Mouse (Mus musculus): Measurements from ENCODE around the gene Cfap36. TPM values are rescaled to one million over a fixed set of nuclear protein-coding genes. Genes with fewer than 3 reads are reported as not detected.

Gene Cfap36
- total and polyA plus RNA-seq, 3 experiments: 26.5 to 38.7 (median 38.2) TPM

GRCm38 (mm10) chr11:29245988-29246387 is 1.2 kb downstream of the Cfap36 start:
- Histone ChIP-seq H3K36me3 (replicated peaks in 1 of 2; ENCODE audit: control insufficient read depth in 1 of 2, insufficient read depth in 1 of 2, low read length in 1 of 2) (peaks cover 12 to 32% of the 10 kb centered on the region in 2 experiments), H3K9me3 (replicated peaks; ENCODE audit: low read length) (no peaks in the 10 kb centered on the region), H3K4me2 (ENCODE audit: insufficient read depth, low read depth, poor library complexity, severe bottlenecking) (peak overlapping the region; percentile 71), H3K27me3 (replicated peaks) (no peaks in the 10 kb centered on the region), H3K27ac (ENCODE audit: insufficient read depth, low read depth) (no peak overlapping the region), H3K4me1 (ENCODE audit: control insufficient read depth in 1 of 2, insufficient read depth in 2 of 2) (peaks cover 2 to 19% of the 10 kb centered on the region in 2 experiments; a peak in 3 of 4 replicates), H3K9ac (ENCODE audit: insufficient read depth, low read depth) (peak overlapping the region; percentile 56; the same call in 1 of the 2 replicates), H3K4me3 (replicated peaks in 1 of 3; ENCODE audit: low read depth in 2 of 3, low read length in 2 of 3, poor library complexity in 1 of 3) (peak overlapping the region; percentile 70 to 79 (median 74)), H3K79me2 (replicated peaks; ENCODE audit: control insufficient read depth, extremely low read depth, insufficient read depth, poor library complexity, severe bottlenecking) (peaks cover 5% of the 10 kb centered on the region; the same call in 1 of the 2 replicates)
- dilution Hi-C loops (cut with MboI; ENCODE audit: extremely low pct_ligation_motif_present, extremely low pct_unique_long_range_greater_than_20kb, low sequenced_read_pairs): no loop called here
- no peak for TF ChIP-seq BHLHE40 (IDR thresholded peaks at IDR 0.05; ENCODE audit: low read depth, low read length)
- 0 out of 2 replicates have a peak, but pooled peaks have one; percentile 17 for TF ChIP-seq MXI1 (IDR thresholded peaks at IDR 0.05; ENCODE audit: low read depth, low read length)
- 0 out of 2 replicates have a peak, but pooled peaks have one; percentile 15 for TF ChIP-seq CHD1 (IDR thresholded peaks at IDR 0.05; ENCODE audit: low read depth, low read length)
- no peak for TF ChIP-seq E2F4 (IDR thresholded peaks at IDR 0.05; ENCODE audit: insufficient replicate concordance, low read depth, low read length)
- in situ Hi-C loops (cut with MboI; ENCODE audit: low pct_ligation_motif_present, low pct_unique_long_range_greater_than_20kb, low sequenced_read_pairs): no loop called here
- DNase-seq (ENCODE audit: extremely low read depth): no peak

- H3K4me1 ChIP-seq (ENCODE audit: control insufficient read depth in 1 of 2, insufficient read depth in 2 of 2): peaks cover 0 to 14% of the 10 kb centered on the region in 2 experiments; a peak in 2 of 4 replicates
- peaks cover 12 to 41% of the 10 kb centered on the region in 2 experiments for H3K36me3 ChIP-seq (replicated peaks in 1 of 2; ENCODE audit: control insufficient read depth in 1 of 2, insufficient read depth in 1 of 2, low read length in 1 of 2)
- no peak overlapping the region for H3K4me2 ChIP-seq (ENCODE audit: insufficient read depth, low read depth, poor library complexity, severe bottlenecking)
- peaks cover 5% of the 10 kb centered on the region; the same call in 1 of the 2 replicates for H3K79me2 ChIP-seq (replicated peaks; ENCODE audit: control insufficient read depth, extremely low read depth, insufficient read depth, poor library complexity, severe bottlenecking)
- in situ Hi-C loops (cut with MboI; ENCODE audit: low pct_ligation_motif_present, low pct_unique_long_range_greater_than_20kb, low sequenced_read_pairs): no loop called here
- H3K27ac ChIP-seq (ENCODE audit: insufficient read depth, low read depth): no peak overlapping the region
- TF ChIP-seq EP300 (IDR thresholded peaks at IDR 0.05; ENCODE audit: low read length) (no peak), HCFC1 (IDR thresholded peaks at IDR 0.05; ENCODE audit: low read depth, low read length) (no peak), CHD1 (IDR thresholded peaks at IDR 0.05; ENCODE audit: low read depth, low read length) (no peak), CHD2 (IDR thresholded peaks at IDR 0.05; ENCODE audit: low read length) (no peak), NELFE (IDR thresholded peaks at IDR 0.05; ENCODE audit: low read depth, low read length) (no peak), NRF1 (IDR thresholded peaks at IDR 0.05; ENCODE audit: low read depth, low read length) (no peak), USF1 (IDR thresholded peaks at IDR 0.05; ENCODE audit: low read depth, low read length) (no peak), ZKSCAN1 (IDR thresholded peaks at IDR 0.05; ENCODE audit: borderline replicate concordance, low read depth, low read length) (no peak), ZNF384 (IDR thresholded peaks at IDR 0.05; ENCODE audit: low read depth, low read length) (no peak), E2F4 (IDR thresholded peaks at IDR 0.05; ENCODE audit: insufficient replicate concordance, low read depth, low read length) (no peak), MEF2A (IDR thresholded peaks at IDR 0.05; ENCODE audit: borderline replicate concordance, low read depth, low read length) (no peak), MXI1 (IDR thresholded peaks at IDR 0.05; ENCODE audit: low read depth, low read length) (no peak), USF2 (conservative IDR thresholded peaks at IDR 0.05; ENCODE audit: low read depth, low read length) (no peak), CTCF (conservative IDR thresholded peaks at IDR 0.05 in 1 of 2, IDR thresholded peaks at IDR 0.05 in 1 of 2; ENCODE audit: low read depth in 2 of 2, low read length in 2 of 2) (no peak), MAFK (IDR thresholded peaks at IDR 0.05; ENCODE audit: insufficient replicate concordance, low read length) (no peak), RAD21 (IDR thresholded peaks at IDR 0.05; ENCODE audit: low read depth, low read length) (no peak), UBTF (IDR thresholded peaks at IDR 0.05; ENCODE audit: low read depth, low read length) (no peak), MAX (IDR thresholded peaks at IDR 0.05; ENCODE audit: low read length) (no peak)
- H3K9ac ChIP-seq (ENCODE audit: insufficient read depth, low read depth): no peak overlapping the region
- no peak overlapping the region for H3K4me3 ChIP-seq (replicated peaks in 1 of 3; ENCODE audit: low read depth in 2 of 3, low read length in 2 of 3, poor library complexity in 1 of 3)
- H3K27me3 ChIP-seq (replicated peaks): no peaks in the 10 kb centered on the region
- dilution Hi-C loops (cut with MboI; ENCODE audit: extremely low pct_ligation_motif_present, extremely low pct_unique_long_range_greater_than_20kb, low sequenced_read_pairs): no loop called here
- DNase-seq (ENCODE audit: extremely low read depth): no peak
- H3K9me3 ChIP-seq (replicated peaks; ENCODE audit: low read length): no peaks in the 10 kb centered on the region
These were observed 5.2 kb downstream of the Cfap36 start for GRCm38 (mm10) chr11:29241961-29242360.

All from CH12.LX (cell line).